Mouse (Mus musculus) erythroblast, embryonic 14.5 days (primary cell): ENCODE measurements around the gene Cdc16.

Source experiments
- GATA1 ChIP-seq: IDR thresholded peaks from 2 replicates; pipeline ENCODE4 v1.6.1; 2012; ENCODE audit warnings: low read length, inconsistent platforms, mixed read lengths
- TAL1 ChIP-seq: IDR thresholded peaks from 3 replicates; pipeline ENCODE4 v1.6.1; 2012; ENCODE audit warnings: low read length, inconsistent platforms, mixed read lengths

DNA sequence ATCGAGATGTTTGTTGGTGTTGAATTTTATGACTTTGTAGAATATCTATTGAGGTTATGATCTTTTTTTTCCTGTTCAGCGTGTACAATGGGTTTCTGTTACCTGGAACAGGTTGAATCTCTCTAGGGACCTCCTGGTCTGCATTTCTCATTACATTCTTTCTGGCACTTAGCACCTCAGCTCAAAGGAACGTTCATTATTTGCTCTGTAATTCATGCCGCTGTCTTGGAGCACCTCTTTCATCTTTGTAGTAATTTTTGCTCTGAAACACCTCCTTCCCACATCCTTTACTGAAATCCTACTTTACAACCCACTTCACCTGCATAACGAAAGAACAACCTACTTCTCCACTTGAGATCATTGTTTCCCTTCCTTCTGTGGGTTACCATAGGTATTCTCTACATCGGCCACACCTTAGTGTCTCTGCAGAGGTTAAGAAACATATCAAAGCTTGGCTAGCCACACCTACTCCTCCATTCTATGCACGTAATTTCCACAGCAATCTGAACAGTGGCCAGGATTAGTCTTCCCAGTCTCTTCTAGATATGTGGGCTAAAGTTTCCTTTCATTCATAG lies 71.2 kb downstream of the Cdc16 start:
- TF ChIP-seq GATA1 (no peak), TAL1 (no peak)
